Mouse (Mus musculus): Measurements from ENCODE around the gene Krt6b. TPM values are rescaled to one million over a fixed set of nuclear protein-coding genes. Genes with fewer than 3 reads are reported as not detected.

The Krt6b gene
- total and polyA plus RNA-seq, 3 experiments, result not detected

- DNase-seq (ENCODE audit: extremely low read depth), result no peak
- dilution Hi-C loops (cut with MboI; ENCODE audit: extremely low pct_ligation_motif_present, extremely low pct_unique_long_range_greater_than_20kb, low sequenced_read_pairs) (no loop called here), in situ Hi-C loops (cut with MboI; ENCODE audit: low pct_ligation_motif_present, low pct_unique_long_range_greater_than_20kb, low sequenced_read_pairs) (no loop called here)
- Histone ChIP-seq H3K9me3 (replicated peaks; ENCODE audit: low read length) (no peaks in the 10 kb centered on the region), H3K36me3 (replicated peaks in 1 of 2; ENCODE audit: control insufficient read depth in 1 of 2, insufficient read depth in 1 of 2, low read length in 1 of 2) (no peaks in the 10 kb centered on the region), H3K27ac (ENCODE audit: insufficient read depth, low read depth) (no peak within 1 kb of the TSS), H3K9ac (ENCODE audit: insufficient read depth, low read depth) (no peak within 1 kb of the TSS), H3K4me1 (ENCODE audit: control insufficient read depth in 1 of 2, insufficient read depth in 2 of 2) (no peaks in the 10 kb centered on the region), H3K4me2 (ENCODE audit: insufficient read depth, low read depth, poor library complexity, severe bottlenecking) (no peak within 1 kb of the TSS), H3K79me2 (replicated peaks; ENCODE audit: control insufficient read depth, extremely low read depth, insufficient read depth, poor library complexity, severe bottlenecking) (no peaks in the 10 kb centered on the region), H3K27me3 (replicated peaks) (peaks cover 68% of the 10 kb centered on the region), H3K4me3 (replicated peaks in 1 of 3; ENCODE audit: low read depth in 2 of 3, low read length in 2 of 3, poor library complexity in 1 of 3) (no peak within 1 kb of the TSS)
- TF ChIP-seq MYC (IDR thresholded peaks at IDR 0.05; ENCODE audit: low read depth, low read length) (no peak), MAFK (IDR thresholded peaks at IDR 0.05; ENCODE audit: insufficient replicate concordance, low read length) (no peak), POLR2A (IDR thresholded peaks at IDR 0.05; ENCODE audit: low read depth, low read length) (no peak), POLR2AphosphoS2 (IDR thresholded peaks at IDR 0.05; ENCODE audit: low read depth, low read length) (no peak), TBP (conservative IDR thresholded peaks at IDR 0.05; ENCODE audit: low read depth, low read length) (no peak), ZNF384 (IDR thresholded peaks at IDR 0.05; ENCODE audit: low read depth, low read length) (no peak), SMC3 (IDR thresholded peaks at IDR 0.05; ENCODE audit: low read depth, low read length) (no peak), GABPA (IDR thresholded peaks at IDR 0.05; ENCODE audit: insufficient replicate concordance, low read depth, low read length) (no peak), EP300 (IDR thresholded peaks at IDR 0.05; ENCODE audit: low read length) (no peak), SIN3A (IDR thresholded peaks at IDR 0.05; ENCODE audit: low read length) (no peak), USF2 (conservative IDR thresholded peaks at IDR 0.05; ENCODE audit: low read depth, low read length) (no peak), ZC3H11A (IDR thresholded peaks at IDR 0.05; ENCODE audit: low read depth, low read length) (no peak)
Observed at GRCm38 (mm10) chr15:101627884-101628283, 52.2 kb downstream of the Krt6b start, which contains the start of gene Gm5414. TSS of gene Gm5414 (minus strand) at chr15:101628188.

Other genes with a start within 250 kb of the Krt6b start
Only the 20 nearest of the 22 such genes appear.
- not detected in 2 replicates for gene Krt88, start 232.5 kb downstream of the Krt6b start, total RNA-seq (2012; rRNA removed)
- gene Krt88, start 232.5 kb downstream of the Krt6b start, total RNA-seq (2014; rRNA removed), result not detected in 2 replicates
- not detected in 2 replicates for gene Krt88, start 232.5 kb downstream of the Krt6b start, polyA plus RNA-seq (2012; ENCODE audit: insufficient read length, low read depth)
- gene Krt81, start 216.5 kb downstream of the Krt6b start, total RNA-seq (2012; rRNA removed), result not detected in 2 replicates
- gene Krt81, start 216.5 kb downstream of the Krt6b start, total RNA-seq (2014; rRNA removed), result not detected in 2 replicates
- gene Krt81, start 216.5 kb downstream of the Krt6b start, polyA plus RNA-seq (2012; ENCODE audit: insufficient read length, low read depth), result not detected in 2 replicates
- gene Krt86, start 206.8 kb downstream of the Krt6b start, total RNA-seq (2012; rRNA removed), result not detected in 2 replicates
- not detected in 2 replicates for gene Krt86, start 206.8 kb downstream of the Krt6b start, total RNA-seq (2014; rRNA removed)
- gene Krt86, start 206.8 kb downstream of the Krt6b start, polyA plus RNA-seq (2012; ENCODE audit: insufficient read length, low read depth), result not detected in 2 replicates
- gene Krt83, start 188.8 kb downstream of the Krt6b start, total RNA-seq (2012; rRNA removed), result not detected in 2 replicates
- not detected in 2 replicates for gene Krt83, start 188.8 kb downstream of the Krt6b start, total RNA-seq (2014; rRNA removed)
- not detected in 2 replicates for gene Krt83, start 188.8 kb downstream of the Krt6b start, polyA plus RNA-seq (2012; ENCODE audit: insufficient read length, low read depth)
- not detected in 2 replicates for gene Gm49425, start 163.0 kb downstream of the Krt6b start, total RNA-seq (2012; rRNA removed)
- not detected in 2 replicates for gene Gm49425, start 163.0 kb downstream of the Krt6b start, total RNA-seq (2014; rRNA removed)
- gene Gm49425, start 163.0 kb downstream of the Krt6b start, polyA plus RNA-seq (2012; ENCODE audit: insufficient read length, low read depth), result not detected in 2 replicates
- gene Krt84, start 147.5 kb downstream of the Krt6b start, total RNA-seq (2012; rRNA removed), result not detected in 2 replicates
- gene Krt84, start 147.5 kb downstream of the Krt6b start, total RNA-seq (2014; rRNA removed), result not detected in 2 replicates
- not detected in 2 replicates for gene Krt84, start 147.5 kb downstream of the Krt6b start, polyA plus RNA-seq (2012; ENCODE audit: insufficient read length, low read depth)
- not detected in 2 replicates for gene Krt82, start 129.6 kb downstream of the Krt6b start, total RNA-seq (2012; rRNA removed)
- not detected in 2 replicates for gene Krt82, start 129.6 kb downstream of the Krt6b start, total RNA-seq (2014; rRNA removed)
- not detected in 2 replicates for gene Krt82, start 129.6 kb downstream of the Krt6b start, polyA plus RNA-seq (2012; ENCODE audit: insufficient read length, low read depth)
- not detected in 2 replicates for gene Krt90, start 117.3 kb downstream of the Krt6b start, total RNA-seq (2012; rRNA removed)
- not detected in 2 replicates for gene Krt90, start 117.3 kb downstream of the Krt6b start, total RNA-seq (2014; rRNA removed)
- gene Krt90, start 117.3 kb downstream of the Krt6b start, polyA plus RNA-seq (2012; ENCODE audit: insufficient read length, low read depth), result not detected in 2 replicates
- gene Krt75, start 106.4 kb downstream of the Krt6b start, total RNA-seq (2012; rRNA removed), result not detected in 2 replicates
- not detected in 2 replicates for gene Krt75, start 106.4 kb downstream of the Krt6b start, total RNA-seq (2014; rRNA removed)
- gene Krt75, start 106.4 kb downstream of the Krt6b start, polyA plus RNA-seq (2012; ENCODE audit: insufficient read length, low read depth), result not detected in 2 replicates
- gene Gm5414, start 52.1 kb downstream of the Krt6b start, total RNA-seq (2012; rRNA removed), result not detected in 2 replicates
- gene Gm5414, start 52.1 kb downstream of the Krt6b start, total RNA-seq (2014; rRNA removed), result not detected in 2 replicates
- not detected in 2 replicates for gene Gm5414, start 52.1 kb downstream of the Krt6b start, polyA plus RNA-seq (2012; ENCODE audit: insufficient read length, low read depth)
- gene Gm5478, start 32.9 kb downstream of the Krt6b start, total RNA-seq (2012; rRNA removed), result not detected in 2 replicates
- not detected in 2 replicates for gene Gm5478, start 32.9 kb downstream of the Krt6b start, total RNA-seq (2014; rRNA removed)
- not detected in 2 replicates for gene Gm5478, start 32.9 kb downstream of the Krt6b start, polyA plus RNA-seq (2012; ENCODE audit: insufficient read length, low read depth)
- gene Krt6a, start 14.0 kb upstream of the Krt6b start, total RNA-seq (2012; rRNA removed), result not detected in 2 replicates
- not detected in 2 replicates for gene Krt6a, start 14.0 kb upstream of the Krt6b start, total RNA-seq (2014; rRNA removed)
- not detected in 2 replicates for gene Krt6a, start 14.0 kb upstream of the Krt6b start, polyA plus RNA-seq (2012; ENCODE audit: insufficient read length, low read depth)
- not detected in 2 replicates for gene Krt5, start 32.6 kb upstream of the Krt6b start, total RNA-seq (2012; rRNA removed)
- not detected in 2 replicates for gene Krt5, start 32.6 kb upstream of the Krt6b start, total RNA-seq (2014; rRNA removed)
- gene Krt5, start 32.6 kb upstream of the Krt6b start, polyA plus RNA-seq (2012; ENCODE audit: insufficient read length, low read depth), result not detected in 2 replicates
- not detected in 2 replicates for gene Krt71, start 62.8 kb upstream of the Krt6b start, total RNA-seq (2012; rRNA removed)
- not detected in 2 replicates for gene Krt71, start 62.8 kb upstream of the Krt6b start, total RNA-seq (2014; rRNA removed)
- gene Krt71, start 62.8 kb upstream of the Krt6b start, polyA plus RNA-seq (2012; ENCODE audit: insufficient read length, low read depth), result not detected in 2 replicates
- gene Krt72, start 106.2 kb upstream of the Krt6b start, total RNA-seq (2012; rRNA removed), result not detected in 2 replicates
- not detected in 2 replicates for gene Krt72, start 106.2 kb upstream of the Krt6b start, total RNA-seq (2014; rRNA removed)
- not detected in 2 replicates for gene Krt72, start 106.2 kb upstream of the Krt6b start, polyA plus RNA-seq (2012; ENCODE audit: insufficient read length, low read depth)
- gene Krt73, start 122.1 kb upstream of the Krt6b start, total RNA-seq (2012; rRNA removed), result not detected in 2 replicates
- not detected in 2 replicates for gene Krt73, start 122.1 kb upstream of the Krt6b start, total RNA-seq (2014; rRNA removed)
- gene Krt73, start 122.1 kb upstream of the Krt6b start, polyA plus RNA-seq (2012; ENCODE audit: insufficient read length, low read depth), result not detected in 2 replicates
- gene Krt2, start 137.9 kb upstream of the Krt6b start, total RNA-seq (2012; rRNA removed), result not detected in 2 replicates
- gene Krt2, start 137.9 kb upstream of the Krt6b start, total RNA-seq (2014; rRNA removed), result not detected in 2 replicates
- gene Krt2, start 137.9 kb upstream of the Krt6b start, polyA plus RNA-seq (2012; ENCODE audit: insufficient read length, low read depth), result not detected in 2 replicates
- gene Krt1, start 170.5 kb upstream of the Krt6b start, total RNA-seq (2012; rRNA removed), result not detected in 2 replicates
- not detected in 2 replicates for gene Krt1, start 170.5 kb upstream of the Krt6b start, total RNA-seq (2014; rRNA removed)
- not detected in 2 replicates for gene Krt1, start 170.5 kb upstream of the Krt6b start, polyA plus RNA-seq (2012; ENCODE audit: insufficient read length, low read depth)
- not detected in 2 replicates for gene Krt77, start 189.4 kb upstream of the Krt6b start, total RNA-seq (2012; rRNA removed)
- gene Krt77, start 189.4 kb upstream of the Krt6b start, total RNA-seq (2014; rRNA removed), result not detected in 2 replicates
- not detected in 2 replicates for gene Krt77, start 189.4 kb upstream of the Krt6b start, polyA plus RNA-seq (2012; ENCODE audit: insufficient read length, low read depth)
- not detected in 2 replicates for gene Krt76, start 212.6 kb upstream of the Krt6b start, total RNA-seq (2012; rRNA removed)
- not detected in 2 replicates for gene Krt76, start 212.6 kb upstream of the Krt6b start, total RNA-seq (2014; rRNA removed)
- not detected in 2 replicates for gene Krt76, start 212.6 kb upstream of the Krt6b start, polyA plus RNA-seq (2012; ENCODE audit: insufficient read length, low read depth)